Mouse (Mus musculus): ENCODE data around the gene Zfp316.

- TF ChIP-seq POLR2A (IDR thresholded peaks at IDR 0.05; ENCODE audit: low read depth, low read length) (no peak), CTCF (conservative IDR thresholded peaks at IDR 0.05; ENCODE audit: insufficient read depth, insufficient read length, low read depth, low read length) (no peak)
Observed at GRCm38 (mm10) chr5:143226790-143227189, 43.0 kb downstream of the Zfp316 start, which contains the start of gene Spdye4a.
